Mouse (Mus musculus) gastrocnemius, adult 2 months (tissue): ENCODE measurements around the gene Car6. TPM values are rescaled to one million over a fixed set of nuclear protein-coding genes. Genes with fewer than 3 reads are reported as not detected.

ENCODE experiments used
- DNase-seq: peaks from one replicate; pipeline ENCODE4 v3.0.0; 2022
- H3K27ac ChIP-seq: fragments of 200-600 bp; 2 replicates; pipeline ENCODE4 v1.8.1; 2022; ENCODE audit warnings: mild to moderate bottlenecking
- H3K4me3 ChIP-seq: fragments of 200-600 bp; 2 replicates; pipeline ENCODE4 v1.8.1; 2022; ENCODE audit warnings: mild to moderate bottlenecking, moderate library complexity
- CTCF ChIP-seq: fragments of 200-600 bp; IDR thresholded peaks from 2 replicates; pipeline ENCODE4 v1.8.1; 2022; ENCODE audit warnings: antibody characterized with exemption, mild to moderate bottlenecking, moderate library complexity
- intact Hi-C: fragments of 180-260 bp; cut with DNase I; formaldehyde crosslinking; loops from one replicate; pipeline ENCODE4 v1.15.1; 2025
- total RNA-seq, 2 experiments: library from RNA; stranded (reverse); gene quantifications; 2 replicates each; pipeline ENCODE4 v1.2.3; 2021

Car6 gene
- total RNA-seq, 2 experiments from 2014 or later, result not detected

- intact Hi-C loops, result no loop called here
- TF ChIP-seq CTCF, result no peak
- H3K27ac ChIP-seq, result no peak overlapping the region
- DNase-seq, result no peak
- no peak overlapping the region for H3K4me3 ChIP-seq
Observed at GRCm38 (mm10) chr4:150172107-150172506, 29.0 kb downstream of the Car6 start.

- DNase-seq, result no peak
- H3K4me3 ChIP-seq, result no peak overlapping the region
- H3K27ac ChIP-seq, result no peak overlapping the region
- no peak for TF ChIP-seq CTCF
- intact Hi-C loops, result no loop called here
Observed at GRCm38 (mm10) chr4:150168406-150168805, 32.7 kb downstream of the Car6 start.

GRCm38 (mm10) chr4:150164875-150165274 is 36.3 kb downstream of the Car6 start:
- DNase-seq, result no peak
- intact Hi-C loops, result no loop called here
- Histone ChIP-seq H3K4me3 (no peak overlapping the region), H3K27ac (no peak overlapping the region)
- no peak for TF ChIP-seq CTCF

GRCm38 (mm10) chr4:150162561-150163169 is 38.5 kb downstream of the Car6 start:
- Histone ChIP-seq H3K4me3 (no peak overlapping the region), H3K27ac (no peak overlapping the region)
- peak; percentile 52 for TF ChIP-seq CTCF
- intact Hi-C loops, result no loop called here
- no peak for DNase-seq

GRCm38 (mm10) chr4:150159458-150159857 is 41.7 kb downstream of the Car6 start:
- intact Hi-C loops, result no loop called here
- TF ChIP-seq CTCF, result no peak
- Histone ChIP-seq H3K4me3 (no peak overlapping the region), H3K27ac (no peak overlapping the region)
- no peak for DNase-seq

GRCm38 (mm10) chr4:150157348-150157882 is 43.7 kb downstream of the Car6 start:
- H3K4me3 ChIP-seq, result no peak overlapping the region
- TF ChIP-seq CTCF, result no peak
- DNase-seq, result no peak
- no peak overlapping the region for H3K27ac ChIP-seq
- intact Hi-C loops, result no loop called here

GRCm38 (mm10) chr4:150155731-150156130 is 45.4 kb downstream of the Car6 start:
- TF ChIP-seq CTCF, result no peak
- intact Hi-C loops, result no loop called here
- Histone ChIP-seq H3K4me3 (no peak overlapping the region), H3K27ac (no peak overlapping the region)
- no peak for DNase-seq

- Histone ChIP-seq H3K27ac (no peak overlapping the region), H3K4me3 (no peak overlapping the region)
- intact Hi-C loops, result no loop called here
- TF ChIP-seq CTCF, result no peak
- no peak for DNase-seq
Observed at GRCm38 (mm10) chr4:150155301-150155700, 45.8 kb downstream of the Car6 start.

- intact Hi-C loops, result no loop called here
- Histone ChIP-seq H3K4me3 (no peak overlapping the region), H3K27ac (no peak overlapping the region)
- no peak for TF ChIP-seq CTCF
- DNase-seq, result no peak
Observed at GRCm38 (mm10) chr4:150152483-150152882, 48.6 kb downstream of the Car6 start.

- H3K4me3 ChIP-seq, result no peak overlapping the region
- intact Hi-C loops, result no loop called here
- TF ChIP-seq CTCF, result peak; percentile 31; the same call in 1 of the 2 replicates
- H3K27ac ChIP-seq, result no peak overlapping the region
- no peak for DNase-seq
Observed at GRCm38 (mm10) chr4:150151045-150151444, 50.1 kb downstream of the Car6 start.

- DNase-seq, result no peak
- Histone ChIP-seq H3K4me3 (no peak overlapping the region), H3K27ac (no peak overlapping the region)
- TF ChIP-seq CTCF, result no peak
- intact Hi-C loops, result no loop called here
Observed at GRCm38 (mm10) chr4:150146286-150146685, 54.8 kb downstream of the Car6 start.

GRCm38 (mm10) chr4:150144242-150144641 is 56.9 kb downstream of the Car6 start:
- no peak for DNase-seq
- no peak for TF ChIP-seq CTCF
- Histone ChIP-seq H3K4me3 (no peak overlapping the region), H3K27ac (no peak overlapping the region)
- intact Hi-C loops, result no loop called here

- intact Hi-C loops, result no loop called here
Observed at GRCm38 (mm10) chr4:150140346-150140745, 60.8 kb downstream of the Car6 start.

GRCm38 (mm10) chr4:150139090-150139489 is 62.0 kb downstream of the Car6 start:
- no peak for TF ChIP-seq CTCF
- intact Hi-C loops, result no loop called here
- H3K27ac ChIP-seq, result no peak overlapping the region
- no peak for DNase-seq
- no peak overlapping the region for H3K4me3 ChIP-seq

More at GRCm38 (mm10) chr4:150140346-150140745, 60.8 kb downstream of the Car6 start:
- no peak for DNase-seq
- H3K4me3 ChIP-seq, result no peak overlapping the region
- TF ChIP-seq CTCF, result no peak
- no peak overlapping the region for H3K27ac ChIP-seq
